Mouse (Mus musculus): ENCODE results near the gene Rfx8. TPM values are rescaled to one million over a fixed set of nuclear protein-coding genes. Genes with fewer than 3 reads are reported as not detected.

Gene Rfx8
- polyA plus RNA-seq (2015; fragmentation: Nextera tagmentation; extraction: Ambion mirVana) = 0.51 and 0.68 TPM in 2 replicates

DNA sequence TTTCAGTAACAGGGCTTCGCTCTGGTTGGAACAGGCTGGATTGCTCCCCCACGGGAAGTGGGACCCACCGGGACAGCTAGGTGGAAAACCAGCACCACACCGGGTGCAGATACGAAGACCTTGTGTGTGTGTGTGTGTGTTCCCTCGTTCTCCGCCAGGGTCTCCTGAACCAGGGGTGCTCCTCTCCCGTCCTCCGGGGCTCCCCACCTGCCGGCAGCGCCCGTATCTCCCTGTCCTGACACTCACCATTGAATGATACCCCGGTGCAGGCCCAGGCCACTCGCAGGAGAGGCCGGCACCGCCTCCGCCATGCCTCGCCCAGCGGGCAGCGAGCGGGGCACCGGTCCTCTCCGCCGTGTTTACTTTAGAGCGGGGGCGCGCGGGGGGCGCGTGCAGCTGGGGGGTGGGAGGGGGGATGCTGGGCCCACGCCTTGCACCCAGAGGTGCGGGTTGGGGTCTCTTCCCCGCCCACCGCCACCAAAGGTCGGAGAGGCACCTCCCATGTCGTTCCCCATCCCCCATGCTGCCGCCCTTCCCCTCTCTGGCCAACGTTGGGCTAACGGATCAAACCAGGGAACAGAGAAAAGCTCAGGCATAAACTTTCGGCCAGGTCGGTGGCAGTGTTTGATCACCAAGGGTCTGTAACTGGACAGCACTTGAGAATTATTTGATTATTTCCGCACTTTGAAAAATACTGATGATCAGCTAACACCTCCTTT, at the start of gene Rfx8:
Rfx8 (minus strand) TSS at position 366 of the 719 bp plus-strand sequence.
- Histone ChIP-seq H3K36me3 (ENCODE audit: control insufficient read depth, insufficient read depth) (no peaks in the 10 kb centered on the region), H3K9me3 (replicated peaks; ENCODE audit: control insufficient read depth, low read length) (no peaks in the 10 kb centered on the region), H3K27me3 (ENCODE audit: control insufficient read depth, insufficient read depth, low read length) (no peaks in the 10 kb centered on the region), H3K27ac (ENCODE audit: low read length) (peak within 1 kb of the TSS; percentile 2), H3K9ac (ENCODE audit: low read length) (peak within 1 kb of the TSS; percentile 80), H3K4me3 (ENCODE audit: low read length) (peak within 1 kb of the TSS; percentile 56), H3K4me1 (ENCODE audit: control insufficient read depth, insufficient read depth, low read length) (peaks cover 8% of the 10 kb centered on the region; the same call in 1 of the 2 replicates), H3K4me2 (ENCODE audit: low read depth, low read length) (peak within 1 kb of the TSS; percentile 76)
- peak; percentile 77 for ATAC-seq (replicated peaks; ENCODE audit: extremely low read depth, insufficient read depth, low FRiP score)
- 3% methylated on average over 42 of the region's 42 CpGs for WGBS

DNA sequence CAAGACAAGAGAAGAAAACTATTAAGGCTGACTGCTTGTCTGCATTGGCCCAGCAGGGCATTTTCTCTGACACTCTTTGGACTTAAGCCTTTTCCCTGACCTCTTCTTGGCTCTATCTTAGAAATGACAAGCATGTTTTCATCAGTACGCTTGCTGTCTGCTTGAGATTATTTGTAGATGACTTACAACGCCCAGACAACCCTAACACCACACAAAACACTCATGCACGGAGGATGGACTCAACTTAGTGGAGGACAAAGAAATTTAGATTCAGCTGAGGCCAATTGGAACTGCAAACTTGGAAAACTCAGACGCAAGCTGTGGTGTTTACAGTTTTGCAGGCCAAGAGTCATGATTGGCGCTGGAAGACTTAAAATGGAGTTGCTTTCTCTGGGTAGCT, 49.6 kb upstream of the Rfx8 start:
- no peak overlapping the region for H3K9ac ChIP-seq (ENCODE audit: low read length)
- H3K4me2 ChIP-seq (ENCODE audit: low read depth, low read length) = no peak overlapping the region
- H3K27ac ChIP-seq (ENCODE audit: low read length) = no peak overlapping the region
- 60% methylated on average over 5 of the region's 5 CpGs for WGBS
- no peaks in the 10 kb centered on the region for H3K9me3 ChIP-seq (replicated peaks; ENCODE audit: control insufficient read depth, low read length)
- peaks cover 3% of the 10 kb centered on the region for H3K4me1 ChIP-seq (ENCODE audit: control insufficient read depth, insufficient read depth, low read length)
- no peaks in the 10 kb centered on the region for H3K27me3 ChIP-seq (ENCODE audit: control insufficient read depth, insufficient read depth, low read length)
- no peaks in the 10 kb centered on the region for H3K36me3 ChIP-seq (ENCODE audit: control insufficient read depth, insufficient read depth)
- no peak for ATAC-seq (replicated peaks; ENCODE audit: extremely low read depth, insufficient read depth, low FRiP score)
- no peak overlapping the region for H3K4me3 ChIP-seq (ENCODE audit: low read length)

DNA sequence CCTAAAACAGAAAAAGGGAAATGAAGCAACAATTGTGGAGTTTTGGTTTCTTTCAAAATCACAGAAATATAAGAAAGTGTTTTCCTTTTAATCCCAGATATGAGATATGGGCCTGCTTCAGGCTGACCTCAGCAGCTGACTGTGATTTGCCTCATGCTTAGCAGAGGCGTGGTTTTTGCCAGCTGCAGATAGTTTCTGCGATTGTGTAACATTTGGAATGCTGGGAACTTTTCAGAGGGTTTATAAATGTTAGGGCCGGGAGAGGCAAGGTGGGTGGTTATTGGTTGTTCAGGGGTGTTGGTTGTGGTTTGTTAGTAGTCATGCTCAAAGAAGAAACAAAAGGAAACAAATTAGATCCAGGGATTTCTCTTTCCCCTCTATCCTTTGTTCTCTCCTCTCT, 47.2 kb upstream of the Rfx8 start:
- ATAC-seq (replicated peaks; ENCODE audit: extremely low read depth, insufficient read depth, low FRiP score) = no peak
- no peak overlapping the region for H3K9ac ChIP-seq (ENCODE audit: low read length)
- H3K36me3 ChIP-seq (ENCODE audit: control insufficient read depth, insufficient read depth) = no peaks in the 10 kb centered on the region
- H3K27me3 ChIP-seq (ENCODE audit: control insufficient read depth, insufficient read depth, low read length) = no peaks in the 10 kb centered on the region
- no peak overlapping the region for H3K4me3 ChIP-seq (ENCODE audit: low read length)
- no peaks in the 10 kb centered on the region for H3K9me3 ChIP-seq (replicated peaks; ENCODE audit: control insufficient read depth, low read length)
- peaks cover 3% of the 10 kb centered on the region for H3K4me1 ChIP-seq (ENCODE audit: control insufficient read depth, insufficient read depth, low read length)
- H3K4me2 ChIP-seq (ENCODE audit: low read depth, low read length) = no peak overlapping the region
- H3K27ac ChIP-seq (ENCODE audit: low read length) = no peak overlapping the region
- WGBS = 80% methylated on average over 3 of the region's 3 CpGs

DNA sequence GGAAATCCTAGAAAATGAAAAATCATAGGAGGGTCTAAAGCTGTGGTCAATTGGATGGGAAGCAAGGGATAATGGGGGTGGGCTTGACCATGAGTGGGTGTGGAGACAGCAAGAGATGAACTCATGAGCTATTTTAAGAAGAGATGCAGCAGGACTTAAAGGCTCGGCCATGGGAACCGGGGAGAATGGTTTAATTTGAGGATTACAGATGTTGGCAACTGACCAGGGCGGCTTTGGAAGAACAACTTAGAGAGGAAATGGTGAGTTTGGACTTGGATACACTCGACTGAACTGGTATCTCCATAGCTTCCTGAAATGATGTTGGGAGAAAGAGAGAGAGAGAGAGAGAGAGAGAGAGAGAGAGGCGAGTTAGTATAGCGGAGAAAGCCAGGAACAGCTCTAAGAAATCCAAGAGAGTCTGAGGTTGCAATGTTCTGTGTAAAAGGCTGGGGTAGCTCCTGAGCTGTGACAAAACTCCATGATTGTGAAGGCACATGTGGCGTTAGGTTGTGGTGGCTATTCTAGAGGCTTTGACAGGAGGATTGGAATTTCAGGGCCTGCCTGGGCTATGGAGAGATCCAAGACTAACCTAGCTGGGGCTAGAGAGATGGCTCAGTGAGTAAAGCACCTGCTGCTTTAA, 45.2 kb upstream of the Rfx8 start:
- no peaks in the 10 kb centered on the region for H3K36me3 ChIP-seq (ENCODE audit: control insufficient read depth, insufficient read depth)
- no peak overlapping the region for H3K4me2 ChIP-seq (ENCODE audit: low read depth, low read length)
- H3K27ac ChIP-seq (ENCODE audit: low read length) = no peak overlapping the region; the same call in 1 of the 2 replicates
- peaks cover 13% of the 10 kb centered on the region for H3K4me1 ChIP-seq (ENCODE audit: control insufficient read depth, insufficient read depth, low read length)
- no peaks in the 10 kb centered on the region for H3K9me3 ChIP-seq (replicated peaks; ENCODE audit: control insufficient read depth, low read length)
- no peak overlapping the region for H3K9ac ChIP-seq (ENCODE audit: low read length)
- no peak overlapping the region for H3K4me3 ChIP-seq (ENCODE audit: low read length)
- 54% methylated on average over 7 of the region's 7 CpGs for WGBS
- no peak for ATAC-seq (replicated peaks; ENCODE audit: extremely low read depth, insufficient read depth, low FRiP score)
- no peaks in the 10 kb centered on the region for H3K27me3 ChIP-seq (ENCODE audit: control insufficient read depth, insufficient read depth, low read length)

DNA sequence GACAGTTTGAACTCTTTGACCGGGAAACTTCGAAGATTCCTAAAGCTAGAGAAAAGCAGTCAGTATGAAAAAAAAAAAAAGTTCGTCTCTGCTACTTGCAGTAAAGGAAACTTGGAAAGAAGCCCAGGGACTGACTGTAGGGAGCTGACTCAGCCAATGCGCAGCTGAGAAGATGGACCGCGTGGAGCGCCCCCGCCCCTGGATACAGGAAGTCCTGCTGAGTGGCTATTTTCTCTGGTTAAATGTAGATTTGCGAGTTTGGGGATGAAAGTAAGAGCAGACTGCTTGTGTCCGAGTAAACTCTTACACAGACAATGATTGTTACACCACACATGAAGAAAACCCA, 41.2 kb upstream of the Rfx8 start:
- peak overlapping the region; percentile 93 for H3K27ac ChIP-seq (ENCODE audit: low read length)
- H3K36me3 ChIP-seq (ENCODE audit: control insufficient read depth, insufficient read depth) = no peaks in the 10 kb centered on the region
- peak overlapping the region; percentile 69 for H3K9ac ChIP-seq (ENCODE audit: low read length)
- 2% methylated on average over 10 of the region's 10 CpGs for WGBS
- no peaks in the 10 kb centered on the region for H3K9me3 ChIP-seq (replicated peaks; ENCODE audit: control insufficient read depth, low read length)
- peak overlapping the region; percentile 72 for H3K4me2 ChIP-seq (ENCODE audit: low read depth, low read length)
- ATAC-seq (replicated peaks; ENCODE audit: extremely low read depth, insufficient read depth, low FRiP score) = peak; percentile 71
- no peaks in the 10 kb centered on the region for H3K27me3 ChIP-seq (ENCODE audit: control insufficient read depth, insufficient read depth, low read length)
- H3K4me3 ChIP-seq (ENCODE audit: low read length) = peak overlapping the region; percentile 45
- peaks cover 29% of the 10 kb centered on the region for H3K4me1 ChIP-seq (ENCODE audit: control insufficient read depth, insufficient read depth, low read length)

DNA sequence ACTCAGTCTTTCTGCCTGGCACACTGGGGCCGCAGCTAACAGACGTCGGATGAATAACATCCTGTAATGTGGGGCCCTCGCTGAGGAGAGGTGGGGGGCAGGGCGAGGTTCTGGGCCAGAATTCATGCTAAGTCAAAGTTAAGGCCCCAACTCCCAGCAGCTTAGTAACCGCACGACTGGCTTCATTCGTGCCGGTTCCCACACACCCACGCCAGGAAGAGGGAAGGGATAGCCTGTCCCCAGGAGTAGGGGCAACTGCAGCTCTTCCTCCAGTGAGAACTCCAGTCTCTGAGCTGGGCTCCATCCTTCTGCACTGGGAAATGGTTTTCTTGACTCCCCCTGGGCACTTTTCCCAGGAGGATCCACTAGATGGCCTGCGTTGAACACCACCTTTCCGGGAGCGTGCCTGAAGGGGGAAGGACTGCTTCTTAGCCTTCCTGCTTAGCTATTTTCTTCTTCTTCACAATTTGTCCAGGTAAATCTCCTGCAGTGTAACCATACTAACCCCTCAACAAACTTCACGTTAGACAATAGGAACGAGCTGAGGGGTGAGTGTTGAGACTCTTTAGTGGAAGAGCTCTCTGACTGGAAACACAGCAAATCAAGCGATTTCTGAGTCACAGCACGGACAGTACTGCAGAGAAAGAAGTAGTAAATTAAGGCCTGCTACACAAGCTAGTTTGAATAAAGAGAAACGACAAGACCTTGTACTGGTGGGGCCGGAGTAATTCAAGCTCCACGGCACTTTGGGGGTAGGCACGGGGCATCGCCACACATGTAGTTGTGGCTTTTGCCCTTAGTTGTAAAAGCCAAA, 40.6 kb upstream of the Rfx8 start:
- Histone ChIP-seq H3K27me3 (ENCODE audit: control insufficient read depth, insufficient read depth, low read length) (no peaks in the 10 kb centered on the region), H3K9ac (ENCODE audit: low read length) (peak overlapping the region; percentile 69), H3K4me1 (ENCODE audit: control insufficient read depth, insufficient read depth, low read length) (peaks cover 29% of the 10 kb centered on the region), H3K9me3 (replicated peaks; ENCODE audit: control insufficient read depth, low read length) (no peaks in the 10 kb centered on the region), H3K36me3 (ENCODE audit: control insufficient read depth, insufficient read depth) (no peaks in the 10 kb centered on the region), H3K27ac (ENCODE audit: low read length) (peak overlapping the region; percentile 93), H3K4me2 (ENCODE audit: low read depth, low read length) (peak overlapping the region; percentile 72), H3K4me3 (ENCODE audit: low read length) (peak overlapping the region; percentile 45)
- ATAC-seq (replicated peaks; ENCODE audit: extremely low read depth, insufficient read depth, low FRiP score) = peak; percentile 68
- 5% methylated on average over 22 of the region's 22 CpGs for WGBS

DNA sequence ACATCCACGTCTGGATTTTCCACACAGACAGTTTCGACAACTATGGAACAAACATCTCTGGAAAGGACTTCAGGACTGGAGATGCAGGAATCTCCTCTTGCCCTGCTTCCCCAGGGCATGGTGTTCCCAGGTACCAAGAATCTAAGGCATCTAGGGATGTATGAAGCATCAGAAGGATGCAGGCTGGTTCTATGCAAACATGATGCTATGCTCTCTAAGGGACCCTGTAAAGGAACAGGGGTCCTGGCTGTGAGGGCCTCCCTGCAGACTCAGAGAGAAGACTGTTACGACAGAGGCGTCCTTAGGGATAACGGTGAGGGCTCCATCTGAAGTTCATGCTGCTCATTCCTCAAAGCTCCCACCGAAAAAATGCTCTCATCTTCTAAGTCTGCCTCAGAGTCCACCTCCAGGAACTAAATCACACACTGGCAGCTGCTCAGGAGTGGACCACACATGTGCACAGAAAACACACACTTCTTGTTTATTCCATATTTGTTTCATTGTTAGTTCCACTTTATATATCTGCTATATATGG, 39.5 kb upstream of the Rfx8 start:
- H3K4me2 ChIP-seq (ENCODE audit: low read depth, low read length) = no peak overlapping the region
- no peak for ATAC-seq (replicated peaks; ENCODE audit: extremely low read depth, insufficient read depth, low FRiP score)
- no peak overlapping the region for H3K9ac ChIP-seq (ENCODE audit: low read length)
- no peak overlapping the region for H3K27ac ChIP-seq (ENCODE audit: low read length)
- H3K9me3 ChIP-seq (replicated peaks; ENCODE audit: control insufficient read depth, low read length) = no peaks in the 10 kb centered on the region
- H3K4me3 ChIP-seq (ENCODE audit: low read length) = no peak overlapping the region
- no peaks in the 10 kb centered on the region for H3K36me3 ChIP-seq (ENCODE audit: control insufficient read depth, insufficient read depth)
- 64% methylated on average over 6 of the region's 6 CpGs for WGBS
- H3K4me1 ChIP-seq (ENCODE audit: control insufficient read depth, insufficient read depth, low read length) = peaks cover 29% of the 10 kb centered on the region
- H3K27me3 ChIP-seq (ENCODE audit: control insufficient read depth, insufficient read depth, low read length) = no peaks in the 10 kb centered on the region

DNA sequence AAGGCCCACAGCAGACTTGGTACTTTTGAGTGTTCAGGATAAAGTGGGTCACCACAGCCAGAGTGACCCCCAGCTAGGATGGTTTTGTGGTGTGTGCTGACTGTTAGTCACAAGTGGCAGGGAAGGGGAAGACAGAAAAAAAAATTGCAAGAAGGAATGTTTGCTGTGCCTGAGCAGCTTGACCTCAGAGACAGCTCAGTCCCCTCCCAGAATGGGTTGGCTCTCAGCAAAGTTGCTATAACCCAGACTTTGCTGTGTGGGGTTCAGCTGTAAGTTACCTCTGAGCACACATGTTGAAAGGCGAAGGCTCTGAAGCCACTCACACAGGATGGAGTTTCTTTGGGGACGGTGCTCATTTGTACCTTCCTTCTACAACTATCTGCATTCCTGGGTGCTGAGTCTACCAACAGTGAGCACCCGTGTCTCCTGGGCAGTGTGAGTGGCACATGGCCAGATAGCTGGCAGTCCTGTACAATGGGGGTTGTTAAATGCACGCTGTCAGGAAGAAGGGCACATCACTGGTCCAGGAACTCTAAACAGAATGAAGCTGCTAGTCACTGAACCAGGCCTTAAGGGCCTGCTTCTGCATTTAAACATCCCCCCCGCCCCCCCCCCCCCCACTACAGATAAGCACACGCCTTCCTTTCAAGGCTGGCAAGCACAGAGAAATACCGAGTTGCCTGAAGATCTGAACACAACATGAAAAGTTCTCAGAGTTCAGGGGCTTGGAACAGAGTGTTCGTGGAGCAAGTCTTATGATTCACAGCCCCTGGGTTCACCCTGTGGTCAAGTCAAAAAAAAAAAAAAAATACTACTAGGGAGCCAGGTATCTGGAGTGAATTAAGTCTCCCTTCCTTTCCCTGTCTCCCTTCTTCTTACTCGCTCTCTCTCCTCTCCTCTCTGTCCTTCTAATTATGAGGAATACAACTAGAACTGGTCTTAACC, 38.7 kb upstream of the Rfx8 start:
- no peak for ATAC-seq (replicated peaks; ENCODE audit: extremely low read depth, insufficient read depth, low FRiP score)
- Histone ChIP-seq H3K9me3 (replicated peaks; ENCODE audit: control insufficient read depth, low read length) (no peaks in the 10 kb centered on the region), H3K4me2 (ENCODE audit: low read depth, low read length) (no peak overlapping the region), H3K36me3 (ENCODE audit: control insufficient read depth, insufficient read depth) (no peaks in the 10 kb centered on the region), H3K27ac (ENCODE audit: low read length) (peak overlapping the region; percentile 30), H3K4me3 (ENCODE audit: low read length) (no peak overlapping the region), H3K27me3 (ENCODE audit: control insufficient read depth, insufficient read depth, low read length) (no peaks in the 10 kb centered on the region), H3K9ac (ENCODE audit: low read length) (peak overlapping the region; percentile 38; the same call in 1 of the 2 replicates), H3K4me1 (ENCODE audit: control insufficient read depth, insufficient read depth, low read length) (peaks cover 32% of the 10 kb centered on the region)
- WGBS = 23% methylated on average over 9 of the region's 9 CpGs

Data from heart, embryonic 16.5 days (tissue).